ENCODE assay signal across 8 mouse cellular contexts in genomic region chr17:66405601-66406000, GRCm38 (mm10). TPM values are rescaled to one million over a fixed set of nuclear protein-coding genes. Genes with fewer than 3 reads are reported as not detected.
A peak's percentile ranks its signal among the peaks of the same experiment; 100 is the strongest.
DNase-seq lines count a peak whose midpoint lies in the region; ATAC-seq and TF ChIP-seq lines count a peak whose summit lies in the region.

No protein-coding gene starts in this region.

- peaks cover 65% of the 10 kb centered on the region for H3K4me1 ChIP-seq in cerebellum, adult 2 months (ENCODE audit: control insufficient read depth, insufficient read depth, low read length)
- H3K4me1 ChIP-seq in kidney, postnatal 0 days (replicated peaks; ENCODE audit: insufficient read depth, low read length): peaks cover 24% of the 10 kb centered on the region
- H3K4me1 ChIP-seq in hindbrain, embryonic 10.5 days (replicated peaks): peaks cover 88% of the 10 kb centered on the region
- peaks cover 71% of the 10 kb centered on the region for H3K4me1 ChIP-seq in midbrain, embryonic 13.5 days (replicated peaks)

- no peak for DNase-seq in cerebellum, adult 2 months
- DNase-seq in cerebellum, postnatal 36 days: no peak
- no peak for DNase-seq in kidney, postnatal 0 days (ENCODE audit: low spot score)
- DNase-seq in kidney, adult 18-20 months: no peak
- no peak for DNase-seq in hindbrain, embryonic 10.5 days (ENCODE audit: low spot score)
- no peak for DNase-seq in cerebellum, adult 8-10 months
- DNase-seq in thymus, postnatal 10 days (ENCODE audit: low spot score in 2 of 2): no peak

- H3K27ac ChIP-seq in cerebellum, adult 2 months (ENCODE audit: insufficient read depth, low read length): peak overlapping the region; percentile 59; the same call in 1 of the 2 replicates
- H3K27ac ChIP-seq in kidney, postnatal 0 days: no peak overlapping the region
- peak overlapping the region; percentile 82 for H3K27ac ChIP-seq in hindbrain, embryonic 10.5 days
- H3K27ac ChIP-seq in midbrain, embryonic 13.5 days: peak overlapping the region; percentile 68

- H3K36me3 ChIP-seq in kidney, postnatal 0 days (ENCODE audit: insufficient read depth, low read length): no peaks in the 10 kb centered on the region
- H3K36me3 ChIP-seq in hindbrain, embryonic 10.5 days: peaks cover 30% of the 10 kb centered on the region
- H3K36me3 ChIP-seq in midbrain, embryonic 13.5 days: peaks cover 12% of the 10 kb centered on the region; the same call in 1 of the 2 replicates

- no peak for TF ChIP-seq POLR2A in cerebellum, adult 2 months (IDR thresholded peaks at IDR 0.05; ENCODE audit: borderline replicate concordance, insufficient read depth, low read length)

- WGBS in cerebellum, adult 2 months: 37% methylated on average over 7 of the region's 7 CpGs
- 41% methylated on average over 7 of the region's 7 CpGs for WGBS in kidney, postnatal 0 days
- 34% methylated on average over 7 of the region's 7 CpGs for WGBS in hindbrain, embryonic 10.5 days
- 29% methylated on average over 7 of the region's 7 CpGs for whole genome bisulfite sequencing in midbrain, embryonic 13.5 days

- H3K27me3 ChIP-seq in cerebellum, adult 2 months (ENCODE audit: control insufficient read depth, insufficient read depth, low read length): no peaks in the 10 kb centered on the region
- no peaks in the 10 kb centered on the region for H3K27me3 ChIP-seq in kidney, postnatal 0 days (ENCODE audit: insufficient read depth, low read length)
- H3K27me3 ChIP-seq in hindbrain, embryonic 10.5 days (ENCODE audit: insufficient read depth, poor library complexity, severe bottlenecking): no peaks in the 10 kb centered on the region
- H3K27me3 ChIP-seq in midbrain, embryonic 13.5 days: no peaks in the 10 kb centered on the region

- no peak overlapping the region for H3K4me3 ChIP-seq in cerebellum, adult 2 months (replicated peaks; ENCODE audit: insufficient read depth, low read depth, low read length)
- no peak overlapping the region for H3K4me3 ChIP-seq in kidney, postnatal 0 days (replicated peaks; ENCODE audit: low read depth, low read length)
- peak overlapping the region; percentile 16 for H3K4me3 ChIP-seq in hindbrain, embryonic 10.5 days
- H3K4me3 ChIP-seq in midbrain, embryonic 13.5 days (replicated peaks): no peak overlapping the region

- no peak for TF ChIP-seq CTCF in cerebellum, adult 2 months (IDR thresholded peaks at IDR 0.05; ENCODE audit: borderline replicate concordance, insufficient read depth, low read depth, low read length)
- TF ChIP-seq CTCF in kidney, postnatal 0 days (IDR thresholded peaks at IDR 0.05; ENCODE audit: low read depth): no peak

- no peak overlapping the region for H3K9ac ChIP-seq in kidney, postnatal 0 days (ENCODE audit: low read depth, low read length)
- H3K9ac ChIP-seq in midbrain, embryonic 13.5 days (replicated peaks): no peak overlapping the region

- 0 out of 2 replicates have a peak overlapping the region, but pooled peaks have one; percentile 18 for H3K4me2 ChIP-seq in kidney, postnatal 0 days (ENCODE audit: low read length)
- peak overlapping the region; percentile 1; the same call in 1 of the 2 replicates for H3K4me2 ChIP-seq in midbrain, embryonic 13.5 days (replicated peaks)

- no peak for ATAC-seq in kidney, postnatal 0 days (replicated peaks; ENCODE audit: low FRiP score, low read depth)
- no peak for ATAC-seq in midbrain, embryonic 13.5 days

- no peaks in the 10 kb centered on the region for H3K9me3 ChIP-seq in kidney, postnatal 0 days (replicated peaks; ENCODE audit: low read length)
- no peaks in the 10 kb centered on the region for H3K9me3 ChIP-seq in hindbrain, embryonic 10.5 days
- H3K9me3 ChIP-seq in midbrain, embryonic 13.5 days: no peaks in the 10 kb centered on the region

RNA-seq across cellular contexts. Expression of gene Mtcl1, which starts 43.9 kb away (rescaled TPM):
- polyA plus RNA-seq in cerebellum, adult 2 months (2012; rRNA removed): 106 and 115 TPM in 2 replicates
- polyA plus RNA-seq in kidney, postnatal 0 days (2015; fragmentation: Nextera tagmentation; extraction: Ambion mirVana): 3.5 and 3.6 TPM in 2 replicates
- polyA plus RNA-seq in hindbrain, embryonic 10.5 days (2016; fragmentation: Nextera tagmentation; extraction: Ambion mirVana): 52.8 and 89.7 TPM in 2 replicates
- 50.0 and 56.8 TPM in 2 replicates for polyA plus RNA-seq in midbrain, embryonic 13.5 days (2015; fragmentation: Nextera tagmentation; extraction: Ambion mirVana)

Comparison
In these comparisons a context has a peak if more than half of its experiments do, and no peak if none do; other contexts are left out.
1. RNA of gene Mtcl1, which starts 43.9 kb away (polyA plus RNA-seq): 106 to 115 TPM in cerebellum, adult 2 months, 52.8 to 89.7 TPM in hindbrain, embryonic 10.5 days and 50.0 to 56.8 TPM in midbrain, embryonic 13.5 days; 3.5 to 3.6 TPM in kidney, postnatal 0 days; every median in the first group is over 10 times any median in the second.